Mouse (Mus musculus) liver, embryonic 14.5 days (tissue): ENCODE data around the gene Gramd4. TPM values are rescaled to one million over a fixed set of nuclear protein-coding genes. Genes with fewer than 3 reads are reported as not detected.

ENCODE experiments used
- ATAC-seq: fragments of 200-750 bp; cut with Nextera tagmentation; 2 replicates; pipeline ENCODE4 v1.8.0; 2017; ENCODE audit warnings: moderate number of reproducible peaks, mild to moderate bottlenecking, moderate library complexity; ENCODE audit not compliant: insufficient read depth
- DNase-seq, 3 experiments: peaks; one replicate each; pipeline ENCODE4 v3.0.0-alpha.2; 2012 to 2013; ENCODE audit warnings: low read depth in 3 of 3, low spot score in 3 of 3
- H3K27ac ChIP-seq: fragments of 300-500 bp; sonication (generic); 2 replicates; pipeline ENCODE4 v1.5.1; 2014; ENCODE audit warnings: moderate library complexity, mild to moderate bottlenecking, control low read depth, inconsistent platforms
- H3K27me3 ChIP-seq: fragments of 300-500 bp; sonication (generic); 2 replicates; pipeline ENCODE4 v1.6.1; 2014; ENCODE audit warnings: mild to moderate bottlenecking, low read length, moderate library complexity; ENCODE audit not compliant: control insufficient read depth, insufficient read depth
- H3K36me3 ChIP-seq: fragments of 300-500 bp; sonication (generic); replicated peaks from 2 replicates; pipeline ENCODE4 v1.6.1; 2014; ENCODE audit warnings: low read depth; ENCODE audit not compliant: control insufficient read depth, insufficient read depth
- H3K4me1 ChIP-seq, 2 experiments: fragments of 200-500 bp in 1 of 2; fragments of 300-500 bp in 1 of 2; sonication (generic) in 1 of 2; replicated peaks; 2 replicates each; pipeline ENCODE4 v1.6.1; 2012 to 2014; ENCODE audit warnings: antibody characterized with exemption in 1 of 2, inconsistent platforms in 1 of 2, low read length in 1 of 2; ENCODE audit not compliant: control insufficient read depth in 2 of 2, insufficient read depth in 2 of 2
- H3K4me2 ChIP-seq: fragments of 300-500 bp; sonication (generic); 2 replicates; pipeline ENCODE4 v1.6.1; 2014; ENCODE audit warnings: low read depth, mild to moderate bottlenecking, control low read depth, moderate library complexity
- H3K4me3 ChIP-seq, 2 experiments: fragments of 200-500 bp in 1 of 2; fragments of 300-500 bp in 1 of 2; sonication (generic) in 1 of 2; 2 replicates each; pipeline ENCODE4 v1.5.1; 2012 to 2014; ENCODE audit warnings: low read depth in 2 of 2, low read length in 2 of 2, mild to moderate bottlenecking in 2 of 2, control low read depth in 1 of 2, inconsistent platforms in 1 of 2, moderate library complexity in 1 of 2; ENCODE audit not compliant: insufficient read depth in 1 of 2
- H3K9ac ChIP-seq: fragments of 300-500 bp; sonication (generic); replicated peaks from 2 replicates; pipeline ENCODE4 v1.6.1; 2014; ENCODE audit warnings: mild to moderate bottlenecking, control low read depth, moderate library complexity
- H3K9me3 ChIP-seq: fragments of 300-500 bp; sonication (generic); 2 replicates; pipeline ENCODE4 v1.6.1; 2016; ENCODE audit warnings: low read length, mixed read lengths; ENCODE audit not compliant: control insufficient read depth
- CTCF ChIP-seq: IDR thresholded peaks from 2 replicates; pipeline ENCODE4 v1.5.1; 2016; ENCODE audit warnings: antibody characterized with exemption, low read depth, control low read depth
- EP300 ChIP-seq: IDR thresholded peaks from 2 replicates; pipeline ENCODE4 v1.6.1; 2016; ENCODE audit warnings: antibody characterized with exemption, low read depth
- WGBS: fragments of 180-500 bp; shearing (Covaris S2); extraction: QIAGEN DNeasy Blood & Tissue Kit; methylation state at CpG from one replicate; pipeline ENCODE4 v1.1.7; 2014; ENCODE audit not compliant: insufficient replicate concordance; 5-methylcytosine and 5-hydroxymethylcytosine counted together
- polyA plus RNA-seq, 2 experiments: library from polyadenylated mRNA; depleted of rRNA in 1 of 2; stranded (reverse) in 1 of 2; unstranded in 1 of 2; fragments of >200 nt; fragmentation: Nextera tagmentation in 1 of 2; extraction: Ambion mirVana in 1 of 2; gene quantifications; 2 replicates each; pipeline versions ENCODE4 v1.2.1 to v1.2.3; 2012 to 2014

The Gramd4 gene
- polyA plus RNA-seq, 2 experiments, result 2.5 to 7.5 TPM

- no peak overlapping the region for H3K9ac ChIP-seq
- 85% methylated on average over 7 of the region's 7 CpGs for WGBS
- H3K4me1 ChIP-seq, result peaks cover 59 to 78% of the 10 kb centered on the region in 2 experiments
- H3K9me3 ChIP-seq, result no peaks in the 10 kb centered on the region
- H3K27me3 ChIP-seq, result no peaks in the 10 kb centered on the region
- H3K4me2 ChIP-seq, result no peak overlapping the region
- no peak overlapping the region for H3K4me3 ChIP-seq
- no peaks in the 10 kb centered on the region for H3K36me3 ChIP-seq
- peak overlapping the region; percentile 99; the same call in 1 of the 2 replicates for H3K27ac ChIP-seq
- TF ChIP-seq EP300 (no peak), CTCF (no peak)
- DNase-seq (no peak), ATAC-seq (no peak)
Measured at GRCm38 (mm10) chr15:86109245-86109644, 51.8 kb downstream of the Gramd4 start.

- Histone ChIP-seq H3K9me3 (no peaks in the 10 kb centered on the region), H3K9ac (no peak overlapping the region), H3K36me3 (no peaks in the 10 kb centered on the region), H3K4me3 (no peak overlapping the region), H3K27ac (peak overlapping the region; percentile 10), H3K27me3 (no peaks in the 10 kb centered on the region), H3K4me1 (peaks cover 54 to 75% of the 10 kb centered on the region in 2 experiments), H3K4me2 (no peak overlapping the region)
- DNase-seq (no peak), ATAC-seq (no peak)
- 81% methylated on average over 8 of the region's 8 CpGs for WGBS
- TF ChIP-seq CTCF (no peak), EP300 (no peak)
Measured at GRCm38 (mm10) chr15:86109650-86110211, 52.2 kb downstream of the Gramd4 start.

- no peak for DNase-seq
- Histone ChIP-seq H3K9me3 (no peaks in the 10 kb centered on the region), H3K4me3 (no peak overlapping the region), H3K27me3 (no peaks in the 10 kb centered on the region), H3K9ac (no peak overlapping the region), H3K4me2 (no peak overlapping the region), H3K4me1 (peaks cover 50 to 68% of the 10 kb centered on the region in 2 experiments), H3K36me3 (no peaks in the 10 kb centered on the region), H3K27ac (peak overlapping the region; percentile 6)
- no peak for TF ChIP-seq CTCF
- TF ChIP-seq EP300, result no peak
- 71% methylated on average over 10 of the region's 10 CpGs for WGBS
- no peak for ATAC-seq
Measured at GRCm38 (mm10) chr15:86110361-86111103, 53.0 kb downstream of the Gramd4 start.

GRCm38 (mm10) chr15:86112707-86113341 lies 55.3 kb downstream of the Gramd4 start:
- Histone ChIP-seq H3K27ac (peak overlapping the region; percentile 17; the same call in 1 of the 2 replicates), H3K27me3 (no peaks in the 10 kb centered on the region), H3K36me3 (no peaks in the 10 kb centered on the region), H3K9ac (no peak overlapping the region), H3K4me3 (no peak overlapping the region), H3K4me2 (no peak overlapping the region; the same call in 1 of the 2 replicates), H3K9me3 (no peaks in the 10 kb centered on the region), H3K4me1 (peaks cover 32 to 51% of the 10 kb centered on the region in 2 experiments)
- no peak for ATAC-seq
- WGBS, result 39% methylated on average over 10 of the region's 10 CpGs
- TF ChIP-seq CTCF (no peak), EP300 (no peak)
- DNase-seq, result no peak

DNA sequence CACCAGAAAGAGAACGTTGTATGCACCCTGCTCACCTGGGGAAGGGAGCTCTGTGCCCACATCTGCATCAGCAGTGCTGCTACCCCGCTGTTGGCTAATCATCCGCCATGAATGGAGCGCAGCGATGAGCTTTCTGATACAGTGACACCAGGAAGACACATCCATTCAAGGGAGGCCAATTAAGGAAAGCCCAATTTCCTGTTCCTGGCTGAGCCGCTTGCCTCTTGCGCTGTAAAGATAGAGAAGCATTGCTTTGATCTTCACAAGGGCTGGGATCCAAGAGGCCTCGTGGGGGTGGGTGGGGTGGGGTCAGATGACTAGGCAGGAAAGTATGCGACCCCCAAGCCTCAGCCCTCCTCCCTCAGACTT lies 55.8 kb downstream of the Gramd4 start:
- H3K36me3 ChIP-seq, result no peaks in the 10 kb centered on the region
- peak overlapping the region; percentile 2; the same call in 1 of the 2 replicates for H3K4me2 ChIP-seq
- DNase-seq (no peak), ATAC-seq (0 out of 2 replicates have a peak, but pooled peaks have one; percentile 13)
- H3K4me3 ChIP-seq, result no peak overlapping the region
- H3K9ac ChIP-seq, result no peak overlapping the region
- 8% methylated on average over 9 of the region's 9 CpGs for WGBS
- H3K27me3 ChIP-seq, result no peaks in the 10 kb centered on the region
- TF ChIP-seq EP300 (no peak), CTCF (no peak)
- H3K4me1 ChIP-seq, result peaks cover 27 to 46% of the 10 kb centered on the region in 2 experiments
- peak overlapping the region; percentile 17; the same call in 1 of the 2 replicates for H3K27ac ChIP-seq
- H3K9me3 ChIP-seq, result no peaks in the 10 kb centered on the region
